Mouse (Mus musculus) spleen, postnatal 14 days (tissue): Measurements from ENCODE around the gene Apela.
"Not testable (repeated sequence)": the region's sequence is repeated elsewhere in the genome, so short reads cannot be mapped to it uniquely, and the experiment has no call there.

Source experiments
- DNase-seq, 2 experiments: peaks; one replicate each; pipeline ENCODE4 v3.0.0; 2021 to 2022; ENCODE audit warnings: low spot score in 2 of 2

Apela gene

GRCm38 (mm10) chr8:65022485-65022884 lies 14.7 kb downstream of the Apela start:
- DNase-seq: peak; percentile 11 to 13

GRCm38 (mm10) chr8:65018423-65018822 lies 18.7 kb downstream of the Apela start, which contains the start of the genes Trim61 and Trim60:
TSS of gene Trim61 (minus strand) at chr8:65018523.
TSS of gene Trim60 (minus strand) at chr8:65018584.
- DNase-seq: no peak

- DNase-seq: not testable (repeated sequence)
Observed at GRCm38 (mm10) chr8:65007616-65008015, 29.5 kb downstream of the Apela start.

GRCm38 (mm10) chr8:64998806-64999365 lies 38.2 kb downstream of the Apela start:
- no peak for DNase-seq

GRCm38 (mm10) chr8:64987731-64988130 lies 49.4 kb downstream of the Apela start, which contains the start of gene Trim75:
TSS of gene Trim75 (minus strand) at chr8:64987831.
- DNase-seq: no peak

GRCm38 (mm10) chr8:64983150-64983897 lies 53.8 kb downstream of the Apela start:
- no peak for DNase-seq
